Mouse (Mus musculus) liver, adult 2 months (tissue): Measurements from ENCODE around the gene Dcaf17.

ENCODE experiments used
- CTCF ChIP-seq: fragments of 200-500 bp; IDR thresholded peaks from 2 replicates; pipeline ENCODE4 v1.5.1; 2011; ENCODE audit warnings: low read depth, low read length, control low read depth
- POLR2A ChIP-seq: fragments of 200-500 bp; IDR thresholded peaks from 2 replicates; pipeline ENCODE4 v1.6.1; 2011; ENCODE audit warnings: low read length, control low read depth; ENCODE audit not compliant: insufficient read depth; ENCODE audit errors: extremely low read depth

DNA sequence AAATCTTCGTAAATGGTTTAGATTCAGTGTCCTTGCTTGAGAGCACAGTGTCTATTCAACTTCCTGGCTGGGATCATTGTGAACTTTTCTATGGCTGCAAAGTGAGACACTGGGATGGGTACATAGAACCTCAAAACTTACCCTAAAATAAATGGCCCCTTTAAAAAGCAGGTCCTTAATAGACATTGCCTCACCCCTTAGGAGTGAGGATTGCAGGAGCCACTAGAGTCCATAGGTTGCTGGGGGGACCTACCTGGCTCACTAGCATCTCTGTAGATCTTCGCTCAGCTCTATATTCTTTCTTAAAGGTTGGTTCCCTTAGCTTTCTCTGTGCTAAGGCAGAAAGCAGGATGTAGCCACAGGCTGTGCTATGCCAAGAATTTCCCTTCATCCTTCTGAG is 75.2 kb downstream of the Dcaf17 start:
- TF ChIP-seq CTCF, result no peak
- TF ChIP-seq POLR2A, result no peak
